Mouse (Mus musculus) 416B (cell line): ENCODE results near the gene Pax1.
A peak's percentile ranks its signal among the peaks of the same experiment; 100 is the strongest.

Experiments
- DNase-seq: peaks from one replicate; pipeline ENCODE4 v3.0.0; 2011; ENCODE audit warnings: low read depth

The Pax1 gene

DNA sequence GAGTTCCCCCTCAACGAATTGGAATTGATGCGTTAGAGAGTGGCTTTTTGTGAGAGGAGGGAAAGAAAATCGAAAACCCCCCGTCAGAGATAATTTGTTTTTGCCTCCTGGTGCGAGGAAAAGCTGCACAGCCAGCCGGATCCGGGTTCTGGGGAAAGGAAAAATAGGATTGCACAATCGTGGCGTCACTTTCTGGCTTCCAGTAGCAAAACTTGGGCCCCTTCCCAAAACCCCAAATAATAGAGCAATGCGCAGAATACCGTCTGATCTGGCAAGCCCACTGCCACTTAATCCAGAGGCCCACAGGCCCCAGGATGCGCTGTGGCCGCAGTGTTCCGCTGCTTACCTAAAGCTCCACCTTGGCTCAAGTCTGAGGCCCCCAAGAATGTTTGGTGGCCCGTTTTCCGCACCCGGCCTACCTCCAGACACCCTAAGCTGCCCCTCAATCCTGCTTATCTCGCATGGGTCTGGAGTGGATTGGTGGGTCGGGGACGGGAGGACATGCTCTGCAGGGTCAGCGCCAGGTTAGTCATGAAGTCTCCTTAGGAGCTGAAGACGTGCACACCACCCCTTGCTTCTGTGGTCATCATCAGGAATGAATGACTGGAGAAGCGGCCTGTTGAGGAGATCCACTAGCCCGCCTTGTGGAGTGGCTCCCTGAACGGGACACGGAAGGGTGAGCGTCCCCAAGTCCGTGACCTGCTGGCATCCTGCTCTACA lies 11.4 kb downstream of the Pax1 start:
- DNase-seq: no peak

DNA sequence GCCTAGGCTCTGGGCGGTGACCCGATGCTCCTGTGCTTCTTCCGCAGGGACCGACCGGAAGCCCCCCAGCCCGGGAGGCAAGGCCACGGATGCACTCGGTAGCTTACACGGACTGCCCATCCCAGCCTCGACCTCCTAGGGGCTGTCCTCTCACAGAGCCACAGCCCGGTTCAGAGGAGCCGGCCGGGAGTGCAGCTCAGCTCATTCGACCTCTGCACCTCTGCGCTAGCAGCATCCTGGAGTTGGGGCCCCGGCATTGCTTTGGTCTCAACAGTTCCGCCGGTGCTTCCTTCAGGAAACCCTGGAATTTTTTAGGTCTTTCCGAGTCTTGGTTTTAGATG lies 11.9 kb downstream of the Pax1 start:
- no peak for DNase-seq

DNA sequence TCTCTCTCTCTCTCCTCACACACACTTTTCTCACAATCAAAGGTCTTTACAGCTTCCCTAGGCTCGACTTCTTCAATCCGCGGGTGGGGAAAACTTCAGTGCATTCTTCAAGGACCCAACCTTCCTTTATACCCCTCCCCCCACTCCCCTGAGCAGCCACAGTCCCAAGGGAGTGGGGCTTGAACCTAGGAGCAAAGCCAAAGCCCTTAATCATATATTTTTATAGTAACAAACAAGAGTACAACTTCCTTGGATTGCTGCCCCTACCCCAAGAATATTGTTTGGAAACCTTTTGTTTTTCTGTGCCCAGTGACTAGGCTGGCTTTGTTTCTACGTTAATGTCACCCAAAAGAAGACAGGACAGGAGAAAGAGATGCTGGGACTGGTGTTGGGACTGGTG lies 12.5 kb downstream of the Pax1 start:
- DNase-seq: no peak

DNA sequence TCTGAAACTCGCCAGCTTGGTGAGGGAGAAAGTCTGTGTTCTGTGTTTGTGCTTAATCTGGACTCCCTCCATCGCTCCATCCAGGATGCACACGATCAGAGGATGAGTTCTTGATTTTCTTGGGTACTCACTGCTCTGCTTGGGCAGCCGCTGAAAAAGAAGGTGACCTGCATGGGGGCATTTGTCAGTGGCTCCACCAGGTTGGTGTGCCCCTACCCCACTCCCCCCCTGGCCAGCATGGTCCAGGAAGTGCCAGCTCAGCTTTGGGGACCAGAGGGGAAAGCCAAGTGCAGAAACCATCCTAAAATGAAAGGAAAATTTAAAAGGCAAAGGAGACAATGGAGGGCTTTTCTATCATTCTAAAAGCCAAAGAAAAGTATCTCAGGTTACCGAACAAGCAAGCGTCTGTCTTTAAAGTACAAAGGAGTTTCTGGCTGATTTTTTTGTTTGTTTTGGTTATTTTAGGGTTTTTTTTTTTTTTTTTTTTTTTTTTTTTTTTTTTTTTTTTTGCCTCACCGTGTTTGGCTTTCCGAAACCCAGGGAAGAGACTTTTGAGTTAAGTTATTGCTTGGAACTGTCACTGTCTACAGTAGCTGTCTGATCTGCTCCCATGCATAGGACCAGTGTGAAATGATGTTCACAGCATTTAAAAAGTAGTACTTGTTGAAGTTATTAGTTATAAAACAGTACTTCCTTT lies 13.4 kb downstream of the Pax1 start:
- no peak for DNase-seq

DNA sequence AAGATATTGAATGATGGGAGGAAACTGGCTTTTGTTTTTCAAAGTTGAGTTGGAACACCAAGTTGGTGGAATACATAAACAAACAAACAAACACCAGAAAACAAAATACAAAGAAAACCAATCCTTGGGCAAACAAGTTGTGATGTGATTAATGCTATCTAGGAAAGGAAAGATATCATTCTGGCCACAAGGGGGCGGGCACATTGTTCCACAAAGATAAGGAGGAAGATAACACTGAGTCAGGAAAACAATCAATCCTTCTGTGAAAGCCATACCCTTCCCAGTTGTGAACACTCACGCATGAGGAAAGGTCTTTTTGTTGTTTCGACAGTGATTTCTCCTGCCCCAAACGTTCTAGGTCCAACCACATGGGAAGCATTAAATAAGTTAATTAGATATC lies 17.2 kb downstream of the Pax1 start:
- DNase-seq: peak; percentile 24

DNA sequence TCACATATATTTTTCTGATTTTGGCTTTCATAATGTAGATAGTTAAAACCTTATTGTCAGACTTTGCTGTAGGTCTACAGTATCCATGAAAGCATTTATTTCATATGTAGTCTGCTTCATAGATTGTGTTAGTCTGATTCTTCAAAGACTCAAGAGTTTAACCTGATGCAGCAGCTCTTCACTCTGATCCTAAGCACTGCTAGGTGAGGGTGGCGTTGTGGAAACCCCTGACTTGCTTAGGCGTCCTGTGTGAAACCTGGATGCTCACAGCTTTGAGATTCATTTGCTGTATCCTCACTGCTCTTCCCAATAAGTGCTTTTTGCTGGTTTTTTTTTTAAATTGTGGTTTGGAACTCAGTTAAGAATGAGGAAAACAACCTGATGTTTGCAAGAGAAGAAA lies 21.6 kb downstream of the Pax1 start:
- DNase-seq: peak; percentile 1

DNA sequence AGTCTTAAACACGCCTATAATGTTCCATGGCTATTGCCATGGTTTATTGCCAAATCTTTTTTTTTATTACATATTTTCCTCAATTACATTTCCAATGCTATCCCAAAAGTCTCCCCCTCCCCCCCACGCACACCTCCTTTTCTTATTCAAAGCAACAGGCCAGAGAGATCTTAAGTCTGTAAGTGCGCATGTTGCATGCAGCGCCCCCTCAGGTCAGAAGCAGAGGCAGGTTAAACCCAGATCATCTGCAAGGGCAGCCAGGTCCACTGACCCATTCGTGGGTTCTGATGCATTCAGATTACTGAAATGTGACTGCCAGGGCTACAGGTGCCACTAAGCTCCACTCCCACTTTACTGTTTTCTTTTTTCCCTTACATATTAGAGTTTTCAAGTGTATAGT lies 25.2 kb downstream of the Pax1 start:
- DNase-seq: no peak

DNA sequence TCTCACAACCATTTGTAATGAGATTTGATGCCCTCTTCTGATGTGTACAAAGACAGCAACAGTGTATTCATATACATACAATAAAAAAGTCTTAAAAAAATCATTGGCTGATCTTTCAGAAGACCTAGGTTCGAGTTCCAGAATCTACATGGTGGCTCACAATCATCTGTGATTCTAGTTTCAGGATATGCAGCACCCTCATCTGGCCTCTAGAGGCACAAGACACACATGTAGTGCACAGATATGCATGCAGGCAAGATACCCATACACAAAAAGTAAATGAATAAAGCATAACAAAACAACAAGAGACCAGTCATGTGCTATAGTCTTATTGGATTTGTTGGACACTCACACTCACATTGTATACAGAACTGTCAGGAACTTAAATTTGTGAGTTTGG lies 47.6 kb downstream of the Pax1 start:
- no peak for DNase-seq

DNA sequence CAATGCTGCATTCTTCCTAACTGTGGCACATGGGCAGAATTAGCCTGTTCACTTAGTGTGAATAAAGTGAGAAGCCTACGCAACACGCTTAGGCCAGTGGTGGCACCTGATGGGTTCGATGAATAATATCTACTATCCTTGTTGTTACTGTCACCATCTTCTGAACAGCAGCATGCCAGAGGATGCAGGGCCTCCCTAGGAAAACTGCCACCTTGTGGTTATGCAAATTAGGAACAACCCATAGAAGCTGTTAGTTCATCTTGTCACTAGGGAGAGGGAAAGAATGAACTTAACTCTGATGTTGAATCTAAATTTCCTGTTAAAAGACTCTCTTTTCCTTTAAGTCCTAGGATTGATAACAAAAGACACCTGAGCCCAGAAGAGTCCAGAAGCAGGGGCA lies 53.3 kb downstream of the Pax1 start:
- peak; percentile 2 for DNase-seq

DNA sequence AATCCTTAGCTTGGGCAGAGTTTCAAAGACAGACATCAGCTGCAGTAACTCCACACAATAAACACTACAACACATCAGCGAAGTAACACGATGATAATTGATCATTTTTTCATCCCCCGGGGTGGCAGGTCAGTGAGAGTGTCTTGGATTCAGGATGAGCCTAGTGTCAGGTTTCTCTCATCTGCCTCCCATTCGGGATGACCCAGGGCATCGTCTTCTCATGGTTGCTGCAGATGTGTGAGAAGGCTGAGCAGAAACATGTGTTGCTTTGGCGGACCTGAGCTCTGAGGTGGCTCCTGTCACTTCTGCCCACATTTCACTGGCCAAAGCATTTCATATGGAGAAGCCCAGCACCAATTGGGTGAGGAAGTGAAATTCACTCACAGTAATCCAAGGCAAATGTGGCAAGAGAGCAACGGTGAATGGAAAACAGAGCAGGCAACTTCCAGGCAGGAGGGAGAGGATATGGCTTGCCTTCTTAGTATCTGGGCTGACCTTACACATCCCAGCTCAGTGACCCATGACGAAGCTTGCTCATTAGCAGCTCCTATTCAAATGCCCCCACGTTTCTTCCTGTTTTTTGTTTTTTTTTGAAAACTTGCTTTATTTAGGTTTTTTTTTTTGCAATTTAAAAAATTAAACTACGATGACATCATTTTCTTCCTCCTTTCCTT lies 63.0 kb downstream of the Pax1 start:
- no peak for DNase-seq

DNA sequence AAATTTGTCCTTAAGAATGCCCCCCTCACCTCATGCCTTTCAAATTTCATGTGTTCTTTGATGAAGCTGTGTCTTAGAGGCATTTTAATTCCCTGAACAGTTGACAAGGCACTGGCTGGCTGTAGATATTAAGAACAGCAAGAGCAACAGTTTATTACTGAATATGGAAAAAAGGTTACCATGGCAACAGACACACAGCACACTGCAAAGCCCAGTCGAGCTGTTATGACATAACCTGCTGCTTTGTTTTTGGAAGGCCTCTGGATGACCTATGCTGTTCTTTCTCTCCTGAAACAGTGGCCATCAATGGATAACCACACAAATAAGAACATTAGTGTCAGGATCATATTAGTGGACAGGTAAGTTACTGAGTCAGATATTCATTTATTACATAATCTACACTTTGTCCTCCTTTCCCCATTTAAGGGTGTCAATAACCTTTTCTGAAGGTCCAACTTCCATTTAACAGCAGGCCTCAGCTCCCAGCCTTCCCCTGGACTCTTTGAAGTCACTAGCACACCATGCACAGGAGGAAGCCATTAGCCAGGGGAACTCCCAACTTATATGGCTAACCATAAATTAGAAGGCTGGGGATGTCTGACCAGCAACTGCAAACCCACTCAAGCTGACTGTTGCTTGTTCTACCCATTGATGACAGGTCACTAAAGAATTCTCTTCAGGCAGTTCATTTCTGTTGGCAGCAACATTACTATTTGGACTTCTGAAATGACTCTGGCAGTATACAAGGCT lies 68.1 kb downstream of the Pax1 start:
- no peak for DNase-seq

DNA sequence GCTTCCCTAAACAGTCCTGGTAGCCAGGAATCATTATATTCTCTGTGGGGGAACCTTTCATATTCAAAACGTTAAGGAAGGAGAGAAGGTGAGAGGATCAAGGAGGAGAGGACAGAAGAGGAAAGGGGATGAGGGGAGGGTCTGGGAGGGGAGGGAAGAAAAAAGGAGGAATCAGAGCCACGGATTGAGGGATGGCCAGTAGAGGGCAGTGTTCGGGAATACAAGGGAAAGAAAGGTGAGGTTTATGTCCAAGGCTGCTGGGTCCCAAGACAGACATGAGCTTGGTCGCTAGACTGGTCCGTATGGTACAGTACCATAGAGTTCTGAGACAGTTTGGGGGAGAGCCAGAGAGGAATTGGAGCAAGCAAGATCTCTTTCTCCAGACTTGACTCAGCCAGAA lies 71.4 kb downstream of the Pax1 start:
- peak; percentile 11 for DNase-seq
